Mouse (Mus musculus): Measurements from ENCODE around the gene Sh3gl2.

Gene Sh3gl2

DNA sequence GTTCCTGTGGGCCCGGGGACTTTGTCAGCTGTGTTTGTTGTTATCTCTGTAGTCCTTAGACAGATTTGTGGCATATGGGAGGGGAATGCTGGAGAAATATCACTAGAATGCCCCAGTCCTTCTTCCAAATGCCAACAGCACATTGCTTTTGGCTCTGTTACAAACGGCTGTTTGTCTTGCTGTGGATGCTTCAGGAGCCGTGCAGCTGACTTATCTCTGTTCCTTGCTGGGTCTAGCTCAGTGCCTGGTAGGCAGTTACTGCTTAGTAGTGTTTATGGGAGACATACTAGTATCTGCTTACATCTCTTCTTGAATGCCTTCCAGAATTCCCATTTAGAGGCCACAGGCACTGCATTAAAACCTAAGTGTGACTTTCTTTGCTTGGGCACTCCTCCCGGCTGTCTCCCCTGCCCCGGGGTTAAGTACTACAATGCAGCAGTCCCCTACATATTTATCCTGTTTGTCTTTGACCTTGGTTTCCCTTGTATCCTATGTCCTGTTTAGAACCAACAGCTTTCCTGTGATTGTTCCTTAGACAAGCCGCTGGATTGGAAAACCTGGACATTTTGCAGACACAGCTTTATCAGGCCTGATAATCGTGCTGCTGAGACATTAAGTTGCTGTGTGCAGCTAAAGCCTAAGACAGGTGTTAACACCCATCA, 101.1 kb downstream of the Sh3gl2 start:
- DNase-seq (ENCODE audit: low spot score in 2 of 2) = no peak

DNA sequence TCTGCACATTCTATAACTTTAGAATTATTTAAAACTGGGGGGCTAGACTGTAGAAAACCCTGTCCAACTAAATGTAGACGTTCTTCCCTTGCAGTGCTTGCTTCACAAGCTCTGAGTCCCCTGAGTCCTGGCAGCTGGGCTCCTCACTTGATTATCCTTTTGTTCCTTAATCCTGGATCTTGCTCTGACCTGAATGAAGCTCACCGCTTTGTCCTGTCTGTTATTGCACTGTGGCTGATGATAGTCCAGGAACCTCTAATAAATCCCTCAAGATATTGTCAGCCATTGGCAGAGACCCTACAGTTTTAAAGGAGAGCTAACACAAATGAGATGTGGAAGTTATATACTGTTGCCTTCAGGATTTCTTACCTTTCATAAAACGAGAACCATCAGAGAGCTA, 114.2 kb downstream of the Sh3gl2 start:
- no peak for DNase-seq (ENCODE audit: low spot score in 2 of 2)

GRCm38 (mm10) chr4:85325454-85325853, 120.5 kb downstream of the Sh3gl2 start:
- no peak for DNase-seq (ENCODE audit: low spot score in 2 of 2)

- no peak for DNase-seq (ENCODE audit: low spot score in 2 of 2)
Observed at GRCm38 (mm10) chr4:85326052-85326451, 121.1 kb downstream of the Sh3gl2 start.

DNA sequence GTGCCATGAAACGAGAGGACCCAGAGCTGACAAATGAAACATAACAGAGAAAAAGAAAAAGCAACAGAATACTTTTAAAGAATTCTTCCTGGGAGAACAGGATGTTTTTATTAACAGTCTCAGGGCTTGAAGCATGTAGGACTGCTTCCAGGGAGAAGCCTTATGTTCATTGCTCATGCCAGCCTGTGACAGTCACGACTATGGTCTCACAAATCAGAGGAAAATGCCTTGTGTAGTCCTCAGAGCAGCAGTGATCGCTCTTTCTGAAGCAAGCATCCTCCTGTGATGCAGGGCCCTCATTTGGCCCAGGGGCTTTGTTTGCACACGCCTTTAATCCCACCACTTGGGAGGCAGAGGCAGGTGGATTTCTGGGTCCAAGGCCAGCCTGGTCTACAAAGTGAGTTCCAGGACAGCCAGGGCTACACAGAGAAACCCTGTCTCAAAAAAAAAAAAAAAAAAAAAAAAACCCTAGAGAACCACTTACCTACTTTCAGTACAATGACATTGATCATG, 129.8 kb downstream of the Sh3gl2 start:
- no peak for DNase-seq (ENCODE audit: low spot score in 2 of 2)

DNA sequence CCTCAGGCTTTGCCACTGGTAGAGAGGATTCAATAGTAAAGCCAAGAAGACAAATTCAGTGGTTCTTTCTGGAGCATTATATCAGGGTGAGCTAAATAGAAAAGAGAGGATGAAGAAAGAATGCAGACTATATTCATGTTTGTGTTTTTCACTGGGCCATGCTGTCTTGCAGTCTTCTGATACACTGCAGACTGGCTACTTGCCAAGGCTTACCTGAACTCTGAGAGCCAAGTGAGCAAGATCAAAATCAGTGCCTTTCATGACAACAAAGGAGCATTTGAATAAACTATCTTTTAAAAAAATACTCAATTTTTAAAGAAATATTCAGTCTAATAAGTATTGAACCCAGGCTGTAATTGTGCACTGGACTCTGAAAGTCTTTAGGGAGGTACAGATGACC, 131.4 kb downstream of the Sh3gl2 start:
- DNase-seq (ENCODE audit: low spot score in 2 of 2) = no peak

GRCm38 (mm10) chr4:85339126-85339525, 134.2 kb downstream of the Sh3gl2 start:
- no peak for DNase-seq (ENCODE audit: low spot score in 2 of 2)

DNA sequence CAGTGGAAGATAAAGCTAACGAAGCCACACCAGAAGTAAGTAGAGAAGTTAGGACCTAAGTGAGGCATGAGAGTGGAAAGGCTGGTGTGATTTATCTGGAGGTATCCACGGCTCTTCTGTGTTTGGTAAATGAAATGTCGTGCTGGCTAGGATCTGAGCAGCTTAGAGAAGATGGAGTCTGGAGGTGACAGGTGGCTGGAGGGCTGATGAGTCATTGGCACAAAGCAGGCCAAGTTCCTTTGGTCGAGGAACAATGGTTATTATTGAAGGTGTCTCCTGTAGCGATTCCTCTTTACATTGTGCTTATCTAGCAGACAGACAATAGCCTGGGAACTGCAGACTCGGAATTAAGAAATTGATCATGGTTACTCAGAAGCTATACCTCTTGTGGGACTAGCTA, 135.8 kb downstream of the Sh3gl2 start:
- DNase-seq (ENCODE audit: low spot score in 2 of 2) = no peak

DNA sequence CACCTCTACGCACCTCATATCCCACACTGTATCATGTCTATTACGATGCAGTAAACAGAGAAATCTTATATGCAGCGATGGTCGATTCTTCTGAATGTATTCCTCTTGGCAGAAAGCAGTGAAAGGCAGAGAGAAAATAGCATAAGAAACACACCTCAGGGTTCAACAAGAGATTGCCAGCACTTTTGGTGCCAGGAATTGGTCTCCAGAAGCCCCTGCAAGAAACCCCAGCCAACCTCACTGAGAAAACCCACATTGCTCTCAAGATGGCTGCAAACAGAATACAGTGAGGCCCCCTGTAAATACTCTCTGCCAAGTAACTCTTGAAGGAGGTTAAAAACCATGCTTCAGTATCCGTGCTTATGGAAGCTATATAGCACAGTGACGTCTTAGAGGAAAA, 141.0 kb downstream of the Sh3gl2 start:
- DNase-seq (ENCODE audit: low spot score in 2 of 2) = no peak

DNA sequence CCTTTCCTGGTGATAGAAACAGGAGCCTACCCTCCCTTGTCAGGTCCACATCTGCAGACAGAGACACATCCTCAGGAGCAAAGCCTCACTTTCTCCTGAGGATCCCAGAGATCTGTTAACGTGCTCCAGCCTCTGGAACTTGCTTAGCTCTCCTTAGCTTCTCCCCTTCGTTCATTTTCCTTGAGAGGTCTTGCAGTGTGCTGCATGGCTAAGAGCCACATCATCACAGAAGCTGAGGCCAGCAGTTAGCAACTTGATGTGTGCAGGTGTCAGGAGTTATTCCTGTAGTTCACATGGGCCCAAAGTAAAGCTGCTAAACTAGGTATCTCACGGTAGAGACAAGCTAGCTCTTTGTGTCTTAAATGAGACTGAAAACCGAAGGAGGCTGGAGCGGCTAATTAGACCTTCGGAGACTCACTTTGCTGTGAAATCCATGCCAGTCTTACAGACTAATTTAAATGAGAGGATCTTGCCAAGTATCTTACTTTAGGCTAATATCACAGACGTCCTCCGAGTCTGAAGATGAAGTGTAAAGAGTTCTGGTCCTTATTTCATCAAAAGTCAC, 143.2 kb downstream of the Sh3gl2 start:
- no peak for DNase-seq (ENCODE audit: low spot score in 2 of 2)

DNA sequence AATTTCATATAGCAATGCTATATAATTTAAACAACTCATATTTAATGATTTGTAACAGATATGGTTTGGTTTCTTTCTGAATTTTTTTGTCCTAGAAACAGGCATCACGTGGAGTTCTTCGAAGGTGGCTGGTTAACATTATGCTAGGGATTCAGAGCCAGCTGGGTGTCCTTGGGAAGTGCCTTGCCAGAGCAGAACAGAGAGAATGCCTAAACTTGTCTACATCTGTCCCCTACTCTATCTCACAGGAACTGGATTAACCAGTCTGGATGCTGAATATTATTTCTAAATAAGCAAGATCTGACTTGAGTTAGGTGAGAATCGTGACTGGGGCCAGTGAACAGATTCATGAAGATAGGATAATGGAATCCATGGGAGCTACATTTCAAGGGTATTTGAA, 157.7 kb downstream of the Sh3gl2 start:
- DNase-seq (ENCODE audit: low spot score in 2 of 2) = no peak

DNA sequence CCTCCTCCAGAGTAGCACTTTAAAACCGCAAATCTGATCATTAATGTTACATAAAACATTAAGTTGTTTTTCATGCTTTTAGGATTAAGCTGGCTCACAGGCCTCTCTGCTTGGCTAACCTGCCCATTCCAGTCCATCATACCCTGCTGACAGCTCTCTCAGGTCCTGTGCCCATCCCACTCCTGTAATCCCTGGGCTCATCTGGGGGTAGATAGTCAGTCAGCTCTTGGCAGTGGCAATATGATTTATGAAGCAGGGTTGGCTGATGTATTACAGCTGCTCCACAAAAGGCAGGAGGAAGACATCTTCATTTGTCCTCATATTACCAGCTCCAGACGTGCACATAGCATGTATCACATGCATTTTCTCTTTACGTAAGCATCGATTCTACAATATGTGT, 158.3 kb downstream of the Sh3gl2 start:
- DNase-seq (ENCODE audit: low spot score in 2 of 2) = no peak

- no peak for DNase-seq (ENCODE audit: low spot score in 2 of 2)
Observed at GRCm38 (mm10) chr4:85371036-85371435, 166.1 kb downstream of the Sh3gl2 start.

- DNase-seq (ENCODE audit: low spot score in 2 of 2) = no peak
Observed at GRCm38 (mm10) chr4:85374801-85375200, 169.9 kb downstream of the Sh3gl2 start.

DNA sequence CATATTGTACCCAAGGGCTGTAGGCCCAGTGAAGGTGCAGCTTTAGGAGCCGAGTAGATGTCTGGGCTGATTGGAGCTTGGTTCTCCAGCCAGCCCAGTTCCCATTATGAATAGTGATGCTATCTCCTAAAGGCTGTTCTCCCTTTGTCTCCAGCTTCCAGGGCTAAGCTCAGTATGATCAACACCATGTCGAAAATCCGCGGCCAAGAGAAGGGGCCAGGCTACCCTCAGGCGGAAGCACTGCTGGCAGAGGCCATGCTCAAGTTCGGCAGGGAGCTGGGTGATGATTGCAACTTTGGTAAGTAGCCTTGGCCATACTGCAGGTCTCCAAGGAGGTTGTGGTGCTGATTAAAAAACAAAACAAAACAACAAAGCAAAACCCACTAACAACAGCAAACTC, 171.3 kb downstream of the Sh3gl2 start:
- no peak for DNase-seq (ENCODE audit: low spot score in 2 of 2)

DNA sequence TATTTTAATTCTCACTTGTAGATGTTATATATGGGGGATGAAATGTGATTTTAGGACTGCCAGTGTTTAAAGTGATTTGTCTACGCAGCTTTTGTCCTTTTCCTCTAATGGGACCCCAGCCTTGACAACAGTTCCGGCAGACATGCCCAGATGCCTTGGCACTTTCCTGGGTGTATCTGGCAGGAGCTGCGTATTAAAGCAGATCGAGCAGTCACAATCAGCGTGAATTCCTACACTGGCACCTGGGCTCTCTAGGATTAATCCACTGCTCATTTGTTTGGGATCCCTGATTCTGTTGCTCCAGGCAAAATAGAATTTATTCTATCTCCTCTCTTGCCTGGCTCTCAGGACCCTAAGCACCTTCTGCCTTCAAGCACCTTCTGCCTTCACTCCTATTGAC, 171.7 kb downstream of the Sh3gl2 start:
- DNase-seq (ENCODE audit: low spot score in 2 of 2) = no peak

DNA sequence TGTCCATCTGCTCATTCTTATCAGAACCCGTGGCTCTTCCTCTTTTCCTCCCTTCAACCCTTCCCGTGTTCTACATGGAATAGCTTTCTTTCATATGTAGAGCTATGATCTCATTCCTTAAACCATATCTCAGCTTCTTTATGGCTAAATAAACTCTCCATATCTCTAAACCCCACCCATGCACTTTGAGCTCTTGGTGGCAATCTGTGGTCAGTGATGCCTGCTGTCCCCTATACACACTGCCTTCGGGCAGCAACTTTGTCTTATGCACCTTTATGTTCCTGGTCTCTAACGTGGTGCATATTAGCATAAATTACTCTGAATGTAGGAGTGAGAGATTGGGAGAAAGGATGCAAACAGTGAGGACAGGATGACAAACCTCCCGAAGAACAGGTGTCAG, 180.3 kb downstream of the Sh3gl2 start:
- DNase-seq (ENCODE audit: low spot score in 2 of 2) = no peak

- DNase-seq (ENCODE audit: low spot score in 2 of 2) = no peak
Observed at GRCm38 (mm10) chr4:85387676-85388075, 182.8 kb downstream of the Sh3gl2 start.

DNA sequence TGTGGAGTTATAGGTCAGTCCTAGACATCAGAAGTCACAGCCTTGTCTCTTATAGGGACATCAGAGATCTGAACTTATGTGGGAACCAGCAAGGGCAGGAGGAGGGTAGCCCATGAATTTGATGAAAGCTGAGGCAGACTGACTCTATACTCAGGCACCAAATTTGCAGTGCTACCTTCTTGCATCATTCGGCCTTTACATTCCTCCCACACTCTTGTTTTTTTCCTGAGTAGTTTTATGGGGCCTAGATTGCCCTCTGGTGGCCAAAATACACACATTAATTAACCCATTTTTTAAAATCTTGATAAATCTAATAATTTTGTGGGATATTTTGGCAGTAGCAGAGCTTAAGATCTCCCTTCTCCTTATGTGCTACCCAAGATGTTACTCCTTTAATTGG, 186.9 kb downstream of the Sh3gl2 start:
- no peak for DNase-seq (ENCODE audit: low spot score in 2 of 2)

GRCm38 (mm10) chr4:85398765-85399164, 193.8 kb downstream of the Sh3gl2 start:
- no peak for DNase-seq (ENCODE audit: low spot score in 2 of 2)

GRCm38 (mm10) chr4:85402823-85403222, 197.9 kb downstream of the Sh3gl2 start:
- DNase-seq (ENCODE audit: low spot score in 2 of 2) = peak; percentile 39 to 80

DNA sequence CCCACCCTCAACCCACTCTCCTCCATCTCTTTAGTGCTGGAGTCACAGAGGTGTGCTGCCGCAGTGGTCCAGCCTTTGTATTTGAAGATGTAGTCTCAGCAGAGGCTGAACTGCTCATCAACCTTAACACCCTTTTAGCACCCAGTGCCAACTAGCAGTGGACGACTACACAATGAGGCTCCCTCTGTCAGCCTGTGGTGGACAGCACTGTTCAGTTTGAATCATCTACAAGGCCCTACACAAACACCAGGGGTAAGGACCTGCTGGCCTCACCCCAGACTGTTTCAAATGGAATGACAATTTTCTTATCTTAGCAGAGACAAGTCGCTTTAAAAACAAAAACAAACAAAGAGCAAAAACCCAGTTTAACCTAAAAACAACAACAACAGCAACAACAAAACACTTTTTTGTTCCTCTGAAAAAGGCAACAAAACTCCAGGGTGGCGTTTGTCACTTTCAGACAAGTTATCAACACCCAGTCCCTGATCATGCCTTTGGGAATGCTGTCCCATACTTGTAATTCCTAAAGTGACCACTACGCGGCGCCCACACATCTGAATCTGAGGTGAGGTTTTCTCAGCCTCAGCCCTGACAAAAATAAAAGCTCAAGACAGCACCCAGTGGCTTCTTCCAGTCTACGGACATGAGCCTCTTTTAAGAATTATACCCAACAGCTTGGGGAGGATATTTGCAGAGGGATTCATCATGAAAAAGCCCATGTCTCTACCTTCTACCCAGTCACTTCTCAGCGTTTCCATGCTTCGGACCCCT, 199.7 kb downstream of the Sh3gl2 start:
- peak in 1 of 2 experiments; percentile 70 for DNase-seq (ENCODE audit: low spot score in 2 of 2)

- DNase-seq (ENCODE audit: low spot score in 2 of 2) = no peak
Observed at GRCm38 (mm10) chr4:85405276-85405675, 200.3 kb downstream of the Sh3gl2 start.
